Mouse (Mus musculus) cerebellum, adult 9-10 months (tissue): ENCODE results near the gene Slc20a1.
A peak's percentile ranks its signal among the peaks of the same experiment; 100 is the strongest.

Experiments used
- DNase-seq: peaks from one replicate; pipeline ENCODE4 v3.0.0; 2022

Gene Slc20a1

DNA sequence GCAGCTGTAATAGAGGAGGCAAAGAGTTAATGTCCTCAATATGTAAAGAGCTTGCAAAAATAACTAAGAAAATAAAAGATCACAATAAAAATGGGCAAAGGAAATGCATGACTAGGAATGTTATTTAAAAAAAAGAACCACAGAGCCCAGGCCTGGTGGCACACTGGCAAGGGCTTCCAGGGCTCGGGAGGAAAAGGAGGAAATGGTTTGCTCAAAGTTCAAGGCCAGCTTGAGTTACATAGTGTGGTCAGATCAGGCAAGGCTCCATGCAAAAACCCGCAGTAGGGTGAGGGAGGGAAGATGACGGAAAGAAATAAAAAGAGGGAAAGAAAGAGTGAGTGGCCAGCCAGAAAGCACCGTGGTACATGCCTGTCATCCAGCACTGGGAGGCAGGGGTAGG is 30.0 kb downstream of the Slc20a1 start:
- no peak for DNase-seq

DNA sequence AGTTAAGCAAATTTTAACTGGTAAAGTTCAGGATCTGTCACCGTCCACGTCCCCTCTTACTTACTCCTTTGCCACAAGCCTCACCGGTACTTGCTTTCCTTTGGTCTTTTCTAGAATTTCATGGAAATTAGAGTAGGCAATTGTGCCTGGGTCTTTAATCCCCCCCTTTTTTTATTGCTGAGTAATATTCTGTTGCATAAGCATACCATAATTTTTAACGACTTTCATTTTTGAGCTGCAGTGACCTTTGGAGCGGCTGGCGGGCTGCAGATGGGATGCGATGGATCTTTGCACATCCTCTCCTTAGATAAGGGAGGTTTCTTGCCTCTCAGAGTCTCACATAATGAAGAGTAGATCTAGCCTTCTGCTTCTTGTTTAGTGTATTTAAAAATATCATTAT is 30.8 kb downstream of the Slc20a1 start:
- no peak for DNase-seq

DNA sequence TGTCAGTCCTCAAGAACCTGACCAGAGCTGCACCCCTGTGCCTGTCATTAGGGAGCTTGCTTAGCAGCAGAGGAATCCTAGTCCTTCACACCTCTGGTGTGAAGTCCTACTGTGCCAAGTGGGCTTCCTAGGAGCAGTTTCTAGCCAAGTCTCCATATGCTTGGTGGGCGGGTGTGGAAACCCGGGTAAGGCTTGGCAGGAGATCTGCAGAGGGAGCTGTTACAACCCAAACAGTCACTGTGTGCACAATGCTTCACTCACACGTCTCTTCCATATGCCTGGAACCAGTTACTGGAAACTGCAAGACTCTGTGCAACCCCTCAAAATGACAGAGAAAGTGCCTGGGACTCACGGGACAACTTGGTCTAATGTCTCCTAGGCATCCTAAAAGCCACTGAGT is 33.5 kb downstream of the Slc20a1 start:
- DNase-seq: no peak

DNA sequence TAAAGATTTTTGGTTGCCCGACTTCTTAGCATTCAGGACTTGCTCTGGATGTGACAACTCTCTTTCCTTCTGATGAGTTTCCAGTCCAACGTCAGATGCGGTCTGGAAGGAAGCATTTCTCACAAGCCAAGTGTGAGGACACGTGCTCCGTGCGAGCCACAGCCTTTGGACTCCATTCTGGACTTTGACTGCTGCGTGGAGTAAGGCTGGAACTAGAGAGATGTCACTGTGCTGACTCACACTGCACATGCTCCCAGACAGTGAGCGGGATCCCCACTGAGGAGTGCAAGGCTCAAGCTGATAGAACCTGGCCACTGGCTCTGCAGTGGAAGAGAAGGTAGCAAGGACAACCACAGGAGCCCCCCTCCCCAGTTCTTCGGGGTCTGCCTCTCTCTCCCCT is 33.9 kb downstream of the Slc20a1 start:
- DNase-seq: no peak

DNA sequence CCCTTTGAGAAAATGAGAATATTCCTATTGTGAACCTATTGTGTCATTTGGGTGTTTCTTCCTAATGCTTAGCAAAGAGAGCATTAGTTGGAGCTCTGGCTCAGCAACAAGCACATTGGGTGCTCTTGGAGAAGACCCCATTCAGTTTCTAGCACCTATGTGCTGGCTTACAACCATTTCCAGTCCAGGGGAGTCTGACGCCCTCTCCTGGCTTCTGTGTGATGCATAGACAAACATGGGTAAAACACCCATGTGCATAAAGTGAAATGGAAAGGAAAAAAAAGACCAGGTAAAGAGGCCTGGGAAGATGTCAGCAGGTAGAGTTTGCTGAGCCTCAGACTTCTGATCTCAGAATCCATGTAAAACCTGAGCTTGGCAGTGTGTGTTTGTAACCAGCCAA is 34.7 kb downstream of the Slc20a1 start:
- DNase-seq: no peak

DNA sequence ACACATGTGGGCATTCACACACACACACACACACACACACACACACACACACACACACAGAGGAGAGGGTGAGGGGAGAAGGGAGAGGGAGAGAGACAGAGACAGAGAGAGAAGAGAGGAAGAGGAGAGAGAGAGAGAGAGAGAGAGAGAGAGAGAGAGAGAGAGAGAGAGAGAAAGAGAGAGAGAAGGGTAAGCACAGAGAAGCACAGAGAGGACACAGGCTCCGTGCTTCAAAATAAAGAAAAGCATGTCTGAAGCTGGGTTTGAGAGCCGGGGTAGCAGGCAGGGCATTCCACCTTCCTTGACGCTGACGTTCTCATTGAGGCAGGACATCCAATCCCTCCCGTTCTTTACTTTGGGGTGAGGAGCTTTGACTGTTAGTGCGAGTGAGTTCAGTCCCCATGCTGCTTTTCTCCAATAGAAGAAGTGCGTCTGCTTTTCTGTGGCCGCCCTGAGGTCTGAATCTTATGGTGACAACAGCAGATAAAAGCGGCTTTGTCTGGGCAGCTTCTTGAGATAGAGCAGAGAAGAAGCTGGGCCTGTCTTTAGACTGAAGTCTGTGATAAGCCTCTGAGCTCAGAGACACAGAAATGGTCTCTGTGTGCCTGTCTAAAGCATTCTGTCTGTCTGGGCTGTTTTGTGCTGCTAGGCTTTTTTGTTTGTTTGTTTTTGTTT is 35.4 kb downstream of the Slc20a1 start:
- DNase-seq: no peak

DNA sequence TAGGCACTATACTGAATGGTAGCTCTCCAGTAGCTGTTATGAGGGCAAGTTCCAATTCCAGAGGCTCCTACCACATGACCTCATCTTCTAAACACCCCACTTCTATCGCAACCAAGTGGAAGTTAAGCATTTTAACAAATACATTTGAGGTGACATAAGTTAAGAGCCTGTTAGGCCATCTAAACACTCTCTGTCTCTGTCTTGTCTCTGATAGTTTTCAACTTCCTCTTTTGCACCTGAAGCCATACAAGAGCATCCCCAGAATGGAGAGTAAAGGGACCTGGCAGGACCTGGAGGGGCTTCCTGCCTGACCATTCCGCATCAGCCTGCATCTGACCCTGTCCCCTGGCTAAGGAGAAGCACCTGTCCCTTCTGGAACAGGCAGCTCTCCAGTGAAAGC is 36.2 kb downstream of the Slc20a1 start:
- no peak for DNase-seq

DNA sequence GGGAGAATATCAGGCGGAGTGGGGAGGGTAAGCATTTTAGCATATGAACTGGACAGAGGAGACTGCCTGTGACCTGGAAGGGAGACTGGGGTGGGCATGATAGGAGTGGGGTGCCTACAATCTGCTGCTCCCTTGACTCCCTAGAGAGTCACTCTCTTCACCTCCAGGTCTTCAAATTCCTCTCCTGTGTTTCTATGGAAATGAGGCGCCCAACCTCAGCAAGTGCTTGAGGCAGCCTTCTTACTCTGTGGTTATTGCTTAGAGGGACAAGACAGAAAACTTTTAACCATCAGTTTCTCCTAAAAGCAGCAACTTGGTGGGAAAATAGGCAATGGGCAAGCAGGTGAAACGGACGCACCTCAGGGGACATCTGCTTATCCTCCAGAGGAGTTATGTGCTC is 38.0 kb downstream of the Slc20a1 start:
- no peak for DNase-seq

DNA sequence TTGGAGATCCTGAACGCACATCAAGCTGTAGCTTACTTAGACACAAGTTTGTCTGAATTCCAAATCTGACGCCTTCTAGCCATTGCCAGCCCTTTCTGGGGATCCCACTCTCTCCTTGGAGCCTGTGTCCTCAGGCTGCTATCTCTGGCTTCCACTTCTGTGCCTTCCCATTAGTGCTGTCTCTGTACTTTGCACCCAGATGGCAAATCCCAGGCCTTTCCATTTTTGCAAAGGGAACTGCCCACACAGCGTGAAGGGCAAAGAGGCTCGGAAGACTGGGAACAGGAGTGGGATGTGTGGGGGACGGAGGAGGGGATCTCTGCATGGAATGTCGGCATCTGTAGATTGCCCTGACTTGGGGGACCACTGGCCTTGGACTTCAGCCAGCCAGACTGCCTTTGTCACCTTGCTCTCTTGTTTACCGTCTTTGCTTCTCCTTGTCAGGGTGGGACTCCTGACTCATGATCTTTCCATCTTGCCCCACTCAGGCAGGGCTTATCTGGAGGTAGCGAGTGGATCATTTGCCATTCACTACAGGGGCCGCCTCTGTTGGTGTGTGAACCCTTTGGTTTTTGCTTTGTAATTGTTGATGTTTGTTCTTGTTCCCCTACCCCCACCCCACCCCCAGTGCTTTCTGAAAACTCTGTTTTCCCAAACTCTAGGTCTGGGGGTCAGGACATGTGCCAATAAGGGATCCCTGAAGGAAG is 42.3 kb downstream of the Slc20a1 start:
- no peak for DNase-seq

DNA sequence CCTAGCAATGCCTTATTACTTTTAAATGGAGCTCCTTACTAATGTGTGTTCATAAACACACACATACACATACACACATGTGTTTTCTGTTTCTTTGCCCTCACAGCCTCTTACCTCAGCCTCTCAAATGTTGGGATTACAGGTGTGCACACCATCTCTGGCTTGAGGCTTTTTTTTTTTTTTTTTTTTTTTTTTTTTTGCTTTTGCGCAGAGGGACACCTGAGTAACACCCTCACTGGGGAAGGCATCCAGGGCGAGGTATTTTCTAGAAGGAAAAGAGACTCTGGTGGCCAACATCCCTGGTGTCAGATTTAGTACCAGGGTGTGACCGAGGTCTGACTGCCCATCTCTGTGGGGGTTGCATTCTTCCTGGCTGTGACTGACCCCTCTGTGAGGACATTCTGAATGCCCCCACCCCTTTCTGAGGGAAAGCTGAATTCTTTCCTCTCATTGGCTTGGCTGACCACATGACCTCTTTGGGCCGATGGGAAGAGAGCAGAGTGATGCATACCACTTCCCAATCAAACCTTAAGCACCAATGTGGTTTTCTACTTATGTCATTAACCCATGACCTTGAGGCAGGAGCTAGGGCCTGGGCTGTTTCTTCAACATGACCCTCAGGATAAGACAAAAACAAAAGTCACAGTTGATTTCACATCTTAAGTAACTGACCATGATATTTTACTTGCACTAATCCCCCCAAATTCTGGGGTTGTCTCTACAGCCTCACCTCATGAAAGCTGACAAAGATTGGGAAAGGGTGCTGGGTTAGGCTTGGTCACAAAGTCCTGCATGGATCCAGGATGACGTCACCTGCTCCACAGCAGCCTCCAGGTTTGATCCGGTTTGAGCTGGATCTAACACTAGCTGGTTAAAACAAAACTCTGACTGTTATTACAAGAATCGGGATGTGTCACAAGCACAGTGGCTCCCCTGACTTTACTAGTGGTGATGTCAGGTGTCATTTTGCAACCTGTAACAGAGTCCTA is 43.6 kb downstream of the Slc20a1 start:
- DNase-seq: no peak

DNA sequence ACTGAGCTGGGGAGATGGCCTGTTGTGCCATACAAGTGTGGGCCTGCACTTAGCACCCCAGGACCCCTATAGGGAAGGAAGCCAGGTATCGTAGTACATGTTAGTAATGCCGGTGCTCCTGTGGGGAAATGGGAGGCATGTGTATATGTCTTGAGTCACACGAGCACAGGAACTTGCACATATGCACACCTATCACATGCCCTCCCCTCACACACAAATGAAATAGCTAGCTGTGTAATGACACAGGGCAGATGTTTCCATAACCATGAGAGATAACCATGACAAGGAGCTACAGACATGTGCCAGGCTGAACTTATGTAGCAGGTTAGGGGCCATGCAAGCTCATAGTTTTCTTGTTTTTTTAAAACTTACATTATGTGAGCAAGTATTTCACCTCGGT is 44.4 kb downstream of the Slc20a1 start:
- DNase-seq: no peak

DNA sequence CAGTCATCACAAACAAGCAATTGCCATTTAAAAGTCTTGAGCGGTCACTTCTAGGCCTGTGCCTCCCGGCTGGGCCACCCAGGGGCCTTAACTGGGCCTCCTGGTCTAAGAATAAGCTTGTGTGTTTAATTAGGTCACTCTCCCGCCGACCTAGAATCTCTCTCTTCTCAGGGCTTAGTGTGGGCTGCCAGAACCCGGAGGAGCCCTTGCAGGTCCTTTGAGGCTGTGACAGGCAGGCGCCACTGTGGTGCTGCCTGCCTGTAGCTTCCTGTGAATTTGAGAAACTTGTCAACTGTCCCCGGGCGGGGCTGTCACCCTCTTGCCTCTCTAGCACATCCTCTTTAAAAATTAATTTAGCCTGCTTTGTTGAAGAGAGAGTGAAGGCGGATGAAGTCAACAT is 45.2 kb downstream of the Slc20a1 start:
- peak; percentile 44 for DNase-seq

DNA sequence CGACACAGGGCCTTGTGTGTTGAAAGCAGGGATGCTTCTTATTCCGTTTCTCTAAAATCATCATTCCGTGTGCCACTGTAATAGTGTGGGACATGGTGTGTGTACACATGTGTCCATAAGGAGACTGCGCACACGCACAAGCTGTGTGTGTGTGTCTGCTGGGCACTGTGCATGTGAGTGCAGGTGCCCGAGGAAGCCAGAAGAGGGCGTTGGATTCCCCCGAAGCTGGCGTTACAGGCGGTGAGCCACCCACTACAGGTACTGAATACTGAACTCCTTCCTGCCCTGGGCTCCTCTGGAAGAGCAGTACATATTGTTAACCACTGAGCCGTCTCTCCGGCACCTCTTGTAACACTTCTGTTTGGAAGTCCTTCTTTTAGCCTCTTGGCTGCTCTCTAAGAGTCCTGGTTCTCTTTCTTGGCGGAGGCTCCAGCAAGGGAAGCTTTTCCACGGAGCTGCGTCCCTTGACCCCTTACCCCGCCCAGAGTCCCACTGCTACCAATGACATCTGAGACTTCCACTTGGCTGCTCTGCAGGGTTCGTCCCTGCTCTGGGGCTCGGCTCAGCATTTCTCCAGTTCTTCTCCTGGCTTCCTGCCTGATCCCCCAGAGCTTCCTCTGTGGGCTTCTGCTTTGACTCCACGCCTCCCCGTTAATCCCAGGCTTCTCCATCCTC is 46.0 kb downstream of the Slc20a1 start:
- DNase-seq: no peak

DNA sequence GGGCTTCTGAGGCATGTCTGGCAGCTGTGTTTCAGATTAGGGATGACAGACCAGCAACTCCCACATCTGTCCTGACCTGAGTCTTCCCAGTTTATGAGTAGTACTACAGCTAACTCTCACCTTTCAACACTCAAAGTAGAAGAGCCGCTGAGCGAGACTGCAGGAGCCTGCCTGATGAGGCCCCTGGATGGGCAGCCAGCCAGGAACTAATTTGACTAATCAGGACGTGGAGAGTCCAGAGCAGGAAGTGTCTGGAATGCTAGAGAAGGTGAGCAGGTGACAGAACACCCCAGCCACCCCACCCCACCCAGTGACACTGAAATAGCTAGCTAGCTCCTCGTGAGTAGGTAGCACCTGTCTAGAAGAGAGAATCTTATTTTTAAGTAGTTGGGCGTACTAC is 47.1 kb downstream of the Slc20a1 start:
- DNase-seq: no peak

DNA sequence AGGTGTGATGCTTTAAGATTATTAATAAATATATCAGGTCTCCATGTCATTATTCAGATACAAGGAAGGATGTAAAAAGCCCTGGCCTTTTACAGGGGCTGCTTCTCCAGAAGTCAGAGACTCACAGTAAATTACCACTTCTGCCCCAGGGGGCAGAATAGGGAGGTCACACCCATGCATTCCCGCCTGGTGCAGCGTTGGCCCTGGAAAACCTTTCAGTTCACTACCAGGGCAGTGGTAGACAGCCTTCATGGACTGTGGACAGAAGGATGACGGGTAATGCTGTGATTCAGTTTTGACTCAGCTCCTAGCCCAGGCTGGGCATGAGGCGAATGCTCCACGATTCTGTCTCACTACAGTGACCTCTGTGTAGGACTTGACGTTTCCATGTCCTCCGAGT is 47.9 kb downstream of the Slc20a1 start:
- DNase-seq: no peak

DNA sequence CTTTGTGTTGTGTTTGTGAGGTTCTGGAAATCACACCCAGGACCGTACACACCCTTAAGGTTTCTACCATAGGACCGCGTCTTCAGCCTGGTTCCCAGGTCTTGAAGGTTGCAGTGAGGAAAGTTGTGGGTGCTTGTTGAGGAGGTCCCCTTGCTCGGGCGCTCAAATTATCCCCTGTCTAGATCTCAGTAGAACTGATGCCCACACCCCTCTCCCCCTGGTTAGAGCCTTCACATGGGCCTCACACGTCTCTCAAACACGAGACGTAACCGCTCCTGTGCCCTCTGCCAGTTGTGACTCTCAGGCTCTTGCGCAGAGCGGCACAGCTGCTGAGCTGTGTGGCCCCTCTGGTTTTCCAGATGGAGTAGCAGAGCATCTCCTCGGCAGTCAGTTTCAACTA is 48.4 kb downstream of the Slc20a1 start:
- no peak for DNase-seq

DNA sequence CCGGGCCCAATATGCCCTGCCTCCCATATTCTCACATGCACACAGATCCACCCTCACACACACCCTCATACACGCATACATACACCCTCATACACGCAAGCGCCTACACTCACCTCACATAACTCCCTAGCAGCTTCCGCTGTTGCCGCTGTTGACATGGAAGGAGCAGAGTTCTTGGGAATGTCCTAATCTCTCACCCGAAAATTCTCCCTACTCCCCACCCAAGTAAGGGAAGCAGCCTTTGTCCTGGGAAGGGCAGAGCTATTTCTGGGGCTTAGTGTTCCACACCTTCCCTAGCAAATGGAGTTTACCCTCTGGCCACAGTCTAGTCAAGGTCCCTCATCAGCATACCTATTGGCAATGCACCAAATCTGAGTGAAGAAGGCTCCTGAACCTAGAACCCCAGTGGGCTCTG is 49.1 kb downstream of the Slc20a1 start:
- no peak for DNase-seq

DNA sequence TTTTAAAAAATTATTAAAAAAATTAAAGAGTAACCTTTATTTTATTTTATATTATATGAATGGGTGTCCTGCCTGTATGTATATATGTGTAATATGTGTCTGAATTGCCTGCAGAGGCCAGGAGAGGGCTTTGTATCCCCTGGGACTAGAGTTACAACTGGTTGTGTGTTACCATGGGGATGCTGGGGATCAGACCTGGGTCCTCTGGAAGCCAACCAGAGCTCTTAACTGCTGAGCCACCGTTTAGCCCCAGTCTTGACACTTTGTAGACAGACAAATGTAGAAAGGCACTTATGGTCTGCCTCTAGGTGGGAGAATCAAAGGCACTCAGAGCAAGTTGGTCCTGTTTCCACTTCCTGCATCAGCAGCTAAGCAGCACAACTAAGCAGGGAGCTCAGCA is 50.8 kb downstream of the Slc20a1 start:
- no peak for DNase-seq

DNA sequence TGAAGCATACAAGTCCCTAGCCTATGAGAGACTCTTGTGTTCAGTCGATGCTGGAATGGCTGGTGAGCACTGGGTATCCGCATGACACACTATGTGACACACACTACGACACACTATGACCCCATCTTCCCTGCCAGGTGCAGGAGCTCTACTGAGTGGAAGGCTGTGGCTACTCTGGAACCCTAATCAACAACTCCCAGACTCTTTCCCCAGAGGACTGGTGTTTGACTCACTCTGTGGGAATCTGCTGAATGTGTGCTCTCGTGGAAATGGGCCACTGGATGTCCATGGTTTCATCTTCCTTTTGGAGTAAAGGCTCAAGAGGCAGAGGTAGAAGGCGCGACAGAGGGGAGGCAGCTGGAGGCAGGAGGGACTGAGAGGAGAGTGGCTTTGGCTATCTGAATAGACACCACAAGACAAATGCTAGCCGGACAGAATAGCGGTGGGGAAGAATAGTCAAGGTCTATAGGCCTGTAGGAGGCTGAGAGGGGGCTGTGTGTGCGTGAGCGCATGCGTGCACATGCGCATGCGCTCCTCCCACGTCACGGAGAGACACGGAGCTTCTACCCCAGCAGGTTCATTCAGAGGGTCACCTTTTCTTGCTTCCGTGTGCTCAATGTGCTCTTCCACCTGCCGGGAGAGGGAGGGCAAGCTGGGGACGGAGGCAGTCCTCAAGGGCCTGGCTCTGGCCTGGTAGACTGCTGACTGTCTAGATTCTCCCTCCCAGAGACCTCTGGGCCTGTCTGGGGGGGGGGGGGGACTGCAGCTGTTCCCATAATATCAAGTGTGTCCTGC is 54.5 kb downstream of the Slc20a1 start:
- no peak for DNase-seq

DNA sequence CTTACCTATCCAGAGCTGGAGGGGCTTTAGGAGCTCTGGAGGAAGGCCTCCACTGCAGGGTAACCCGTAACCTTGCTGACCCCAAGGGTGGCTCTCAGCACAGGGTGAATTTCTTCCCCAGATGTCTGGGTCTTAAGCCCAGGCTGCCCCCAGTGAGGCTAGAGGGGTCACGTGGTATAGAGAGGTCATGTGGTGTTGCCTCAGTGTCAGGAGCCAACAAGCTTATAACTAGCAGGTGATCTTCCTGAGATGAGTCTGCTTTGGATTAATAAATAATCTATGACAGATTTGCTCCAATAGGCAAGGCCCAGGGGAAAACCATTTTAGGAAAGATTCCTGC is 55.0 kb downstream of the Slc20a1 start:
- DNase-seq: no peak

DNA sequence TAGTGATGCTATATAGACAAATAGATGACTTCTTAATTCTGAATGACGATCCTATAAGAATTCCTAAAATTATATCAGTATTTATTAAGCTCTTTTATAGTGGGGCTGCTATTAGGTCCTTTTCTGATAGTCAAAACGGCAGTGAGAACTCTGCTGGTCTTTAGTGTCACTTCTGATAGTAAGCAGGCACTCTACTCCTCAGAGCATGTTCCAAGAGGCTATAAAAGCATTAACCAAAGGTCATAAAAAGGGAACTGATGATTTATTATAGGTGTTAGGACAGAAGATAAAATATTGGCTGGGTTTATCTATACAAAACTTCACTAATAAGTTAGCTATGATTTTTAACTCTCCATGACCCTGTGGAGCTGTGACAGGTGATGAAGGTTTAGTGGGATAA is 55.5 kb downstream of the Slc20a1 start:
- DNase-seq: no peak

DNA sequence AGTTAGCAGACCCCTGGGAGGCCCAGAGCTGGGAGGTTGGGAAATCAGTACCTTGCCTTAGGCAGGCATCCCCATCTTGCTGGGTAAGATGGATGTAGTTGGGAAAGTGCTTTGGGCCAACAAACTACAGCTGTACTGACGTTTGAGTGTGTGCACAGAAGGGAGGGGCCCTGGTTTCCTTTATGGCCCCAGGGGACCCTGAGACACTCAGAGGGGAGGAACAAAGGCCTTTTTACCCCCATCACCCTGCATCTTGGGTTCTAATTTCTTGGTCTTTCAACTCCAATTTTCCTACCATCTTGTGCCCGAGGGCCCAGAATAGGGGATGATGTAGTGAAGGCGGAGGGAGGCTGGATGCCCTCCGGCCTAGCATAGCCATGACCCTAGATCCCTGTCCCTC is 57.4 kb downstream of the Slc20a1 start:
- no peak for DNase-seq
